Mouse (Mus musculus): ENCODE data around the gene Ssr4.

GRCm38 (mm10) chrX:73797511-73797910, 10.7 kb downstream of the Ssr4 start:
- TF ChIP-seq POLR2A (IDR thresholded peaks at IDR 0.05; ENCODE audit: low read depth, low read length) = no peak
- no peak for TF ChIP-seq CTCF (conservative IDR thresholded peaks at IDR 0.05 in 1 of 2, IDR thresholded peaks at IDR 0.05 in 1 of 2; ENCODE audit: low read depth in 2 of 2, low read length in 2 of 2)
- no peak for TF ChIP-seq USF1 (IDR thresholded peaks at IDR 0.05; ENCODE audit: low read depth, low read length)
- TF ChIP-seq HCFC1 (IDR thresholded peaks at IDR 0.05; ENCODE audit: low read depth, low read length) = no peak

Data from CH12.LX (cell line).